Mouse (Mus musculus) embryonic facial prominence, embryonic 14.5 days (tissue): Measurements from ENCODE around the gene Plin5. TPM values are rescaled to one million over a fixed set of nuclear protein-coding genes. Genes with fewer than 3 reads are reported as not detected.
"Not testable (repeated sequence)": the region's sequence is repeated elsewhere in the genome, so short reads cannot be mapped to it uniquely, and the experiment has no call there.

Source experiments
- ATAC-seq: fragments of 200-750 bp; cut with Nextera tagmentation; 2 replicates; pipeline ENCODE4 v1.8.0; 2017; ENCODE audit warnings: low read depth, moderate number of reproducible peaks, moderate TSS enrichment
- DNase-seq: peaks from one replicate; pipeline ENCODE4 v3.0.0-alpha.2; 2015; ENCODE audit warnings: low spot score
- H3K27ac ChIP-seq: fragments of 300-500 bp; sonication (generic); replicated peaks from 2 replicates; pipeline ENCODE4 v1.5.1; 2014; ENCODE audit warnings: low read depth, mild to moderate bottlenecking, low read length, moderate library complexity
- H3K27me3 ChIP-seq: fragments of 300-500 bp; sonication (generic); replicated peaks from 2 replicates; pipeline ENCODE4 v1.6.1; 2014; ENCODE audit warnings: low read length; ENCODE audit not compliant: control insufficient read depth, insufficient read depth
- H3K36me3 ChIP-seq: fragments of 300-500 bp; sonication (generic); 2 replicates; pipeline ENCODE4 v1.6.1; 2014; ENCODE audit warnings: low read length, mixed read lengths; ENCODE audit not compliant: control insufficient read depth, insufficient read depth
- H3K4me1 ChIP-seq: fragments of 300-500 bp; sonication (generic); 2 replicates; pipeline ENCODE4 v1.6.1; 2014; ENCODE audit warnings: antibody characterized with exemption, low read length; ENCODE audit not compliant: control insufficient read depth, insufficient read depth
- H3K4me2 ChIP-seq: fragments of 300-500 bp; sonication (generic); 2 replicates; pipeline ENCODE4 v1.6.1; 2014; ENCODE audit warnings: low read depth, mild to moderate bottlenecking, low read length, moderate library complexity, mixed read lengths
- H3K4me3 ChIP-seq: fragments of 300-500 bp; sonication (generic); 2 replicates; pipeline ENCODE4 v1.5.1; 2014; ENCODE audit warnings: low read depth, mild to moderate bottlenecking, low read length
- H3K9ac ChIP-seq: fragments of 300-500 bp; sonication (generic); 2 replicates; pipeline ENCODE4 v1.6.1; 2014; ENCODE audit warnings: low read depth, mild to moderate bottlenecking, low read length, moderate library complexity, mixed read lengths
- H3K9me3 ChIP-seq: fragments of 300-500 bp; sonication (generic); 2 replicates; pipeline ENCODE4 v1.6.1; 2016; ENCODE audit warnings: low read length; ENCODE audit not compliant: control insufficient read depth
- WGBS: fragments of 180-500 bp; shearing (Covaris S2); extraction: QIAGEN DNeasy Blood & Tissue Kit; methylation state at CpG from one replicate; pipeline ENCODE4 v1.1.7; 2014; 5-methylcytosine and 5-hydroxymethylcytosine counted together
- polyA plus RNA-seq: library from polyadenylated mRNA; unstranded; fragments of >200 nt; fragmentation: Nextera tagmentation; extraction: Ambion mirVana; gene quantifications from 2 replicates; pipeline ENCODE4 v1.2.1, GENCODE M21; 2014

Plin5 gene
- polyA plus RNA-seq, 1 experiment from 2014 or later = 0.57 TPM

GRCm38 (mm10) chr17:56106981-56107380, 10.4 kb downstream of the Plin5 start:
- Histone ChIP-seq H3K4me3 (no peak overlapping the region), H3K9me3 (no peaks in the 10 kb centered on the region), H3K27ac (no peak overlapping the region), H3K27me3 (no peaks in the 10 kb centered on the region), H3K36me3 (peaks cover 21% of the 10 kb centered on the region), H3K4me1 (no peaks in the 10 kb centered on the region), H3K4me2 (no peak overlapping the region), H3K9ac (no peak overlapping the region)
- 77% methylated on average over 4 of the region's 4 CpGs for WGBS
- no peak for ATAC-seq
- no peak for DNase-seq

- H3K9ac ChIP-seq, H3K4me3 ChIP-seq, H3K27ac ChIP-seq, H3K4me2 ChIP-seq, H3K27me3 ChIP-seq, H3K4me1 ChIP-seq, H3K9me3 ChIP-seq, ATAC-seq, DNase-seq: not testable (repeated sequence)
- H3K36me3 ChIP-seq = peaks cover 26% of the 10 kb centered on the region
- WGBS = 90% methylated on average over 4 of the region's 4 CpGs
These were observed 11.0 kb downstream of the Plin5 start for GRCm38 (mm10) chr17:56106436-56106835.

DNA sequence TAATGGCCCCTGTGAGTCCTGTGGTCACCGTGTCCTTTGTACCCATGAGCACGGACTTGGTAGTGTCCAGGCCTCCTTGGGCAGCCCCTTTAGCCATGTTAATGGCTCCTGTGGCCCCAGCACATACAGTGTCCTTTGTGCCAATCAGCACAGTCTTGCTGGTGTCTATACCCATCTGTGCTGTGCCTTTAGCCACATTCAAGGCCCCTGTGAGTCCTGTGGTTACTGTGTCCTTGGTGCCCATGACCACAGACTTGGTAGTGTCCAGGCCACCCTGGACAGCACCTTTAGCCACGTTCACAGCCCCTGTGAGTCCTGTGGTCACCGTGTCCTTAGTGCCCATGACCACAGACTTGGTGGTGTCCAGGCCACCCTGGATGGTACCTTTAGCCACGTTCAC, 12.6 kb downstream of the Plin5 start:
- H3K36me3 ChIP-seq = peaks cover 42% of the 10 kb centered on the region
- 100% methylated on average over 2 of the region's 5 CpGs for WGBS

DNA sequence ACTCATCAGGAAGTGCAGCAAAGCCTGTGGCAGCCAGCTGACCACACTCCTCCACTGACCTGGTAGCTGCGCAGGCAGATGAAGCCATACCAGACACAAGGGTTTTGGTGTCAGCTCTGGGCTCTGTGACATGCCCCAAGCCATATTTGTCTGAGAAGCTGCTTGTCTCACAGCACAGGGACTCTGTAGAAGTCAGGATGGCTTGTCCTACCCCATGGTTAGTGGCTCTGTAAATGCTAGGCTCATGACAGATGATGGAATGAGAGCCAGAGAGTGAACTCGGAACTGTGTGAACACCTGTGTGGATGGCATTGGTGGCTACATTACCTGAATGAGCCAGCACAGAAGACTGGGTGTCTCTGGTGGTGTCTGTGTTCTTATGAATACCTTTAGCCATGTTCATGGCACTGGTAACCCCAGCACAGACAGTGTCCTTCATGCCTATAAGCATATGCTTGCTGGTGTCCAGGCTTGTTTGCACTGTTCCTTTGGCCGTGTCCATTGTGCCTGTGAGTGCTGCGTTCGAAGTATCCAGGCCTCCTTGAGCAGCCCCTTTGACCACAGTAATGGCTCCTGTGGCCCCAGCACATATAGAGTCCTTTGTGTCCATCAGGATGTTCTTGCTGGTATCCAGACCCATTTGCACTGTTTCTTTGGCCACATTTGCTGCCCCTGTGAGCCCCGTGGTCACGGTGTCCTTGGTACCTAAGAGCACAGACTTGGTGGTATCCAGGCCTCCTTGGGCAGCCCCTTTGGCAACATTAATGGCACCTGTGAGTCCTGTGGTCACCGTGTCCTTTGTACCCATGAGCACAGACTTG, 13.7 kb downstream of the Plin5 start:
- H3K4me3 ChIP-seq = no peak overlapping the region
- DNase-seq (no peak), ATAC-seq (no peak)
- H3K9ac ChIP-seq = no peak overlapping the region
- no peaks in the 10 kb centered on the region for H3K4me1 ChIP-seq
- no peaks in the 10 kb centered on the region for H3K9me3 ChIP-seq
- WGBS = 93% methylated on average over 8 of the region's 8 CpGs
- no peak overlapping the region for H3K4me2 ChIP-seq
- no peak overlapping the region for H3K27ac ChIP-seq
- no peaks in the 10 kb centered on the region for H3K27me3 ChIP-seq
- H3K36me3 ChIP-seq = peaks cover 52% of the 10 kb centered on the region

More for the DNA sequence above, 12.6 kb downstream of the Plin5 start:
- DNase-seq, ATAC-seq, H3K27me3 ChIP-seq, H3K4me3 ChIP-seq, H3K4me2 ChIP-seq, H3K9ac ChIP-seq, H3K4me1 ChIP-seq, H3K27ac ChIP-seq, H3K9me3 ChIP-seq: not testable (repeated sequence)

GRCm38 (mm10) chr17:56102927-56103326, 14.5 kb downstream of the Plin5 start:
- no peaks in the 10 kb centered on the region for H3K4me1 ChIP-seq
- WGBS = 90% methylated on average over 9 of the region's 9 CpGs
- H3K4me3 ChIP-seq = no peak overlapping the region
- no peaks in the 10 kb centered on the region for H3K9me3 ChIP-seq
- no peak overlapping the region for H3K4me2 ChIP-seq
- no peak overlapping the region for H3K27ac ChIP-seq
- no peaks in the 10 kb centered on the region for H3K27me3 ChIP-seq
- peaks cover 59% of the 10 kb centered on the region for H3K36me3 ChIP-seq
- no peak overlapping the region for H3K9ac ChIP-seq
- ATAC-seq = no peak
- DNase-seq = no peak

DNA sequence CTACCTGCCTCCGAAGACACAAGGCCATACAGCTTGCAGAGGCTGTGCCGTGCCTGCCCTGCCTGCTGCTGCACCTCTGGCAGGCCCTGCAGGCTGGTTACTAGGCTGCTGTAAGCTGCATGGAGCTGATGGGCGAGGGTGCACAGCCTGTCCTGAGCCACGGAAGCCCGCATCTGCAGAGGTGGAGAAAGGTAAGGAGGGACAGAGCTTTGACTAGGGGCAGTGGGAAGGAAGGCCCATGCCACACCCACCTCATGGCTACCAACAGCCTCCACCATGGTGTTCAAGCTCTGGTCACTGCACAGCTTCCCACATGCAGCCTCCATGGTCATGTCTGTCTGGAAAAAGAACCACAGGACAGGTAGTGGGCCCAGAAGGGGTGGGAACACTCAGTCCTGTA, 15.2 kb downstream of the Plin5 start:
- Histone ChIP-seq H3K4me2 (no peak overlapping the region), H3K27me3 (no peaks in the 10 kb centered on the region), H3K4me1 (no peaks in the 10 kb centered on the region), H3K9ac (no peak overlapping the region), H3K36me3 (peaks cover 67% of the 10 kb centered on the region), H3K27ac (no peak overlapping the region), H3K9me3 (no peaks in the 10 kb centered on the region), H3K4me3 (no peak overlapping the region)
- DNase-seq (no peak), ATAC-seq (no peak)
- 100% methylated on average over 5 of the region's 5 CpGs for WGBS

GRCm38 (mm10) chr17:56100811-56101210, 16.6 kb downstream of the Plin5 start:
- no peaks in the 10 kb centered on the region for H3K4me1 ChIP-seq
- H3K36me3 ChIP-seq = peaks cover 81% of the 10 kb centered on the region
- no peaks in the 10 kb centered on the region for H3K9me3 ChIP-seq
- no peak overlapping the region for H3K9ac ChIP-seq
- H3K4me3 ChIP-seq = no peak overlapping the region
- H3K27me3 ChIP-seq = no peaks in the 10 kb centered on the region
- 96% methylated on average over 2 of the region's 3 CpGs for WGBS
- no peak overlapping the region for H3K27ac ChIP-seq
- H3K4me2 ChIP-seq = no peak overlapping the region
- DNase-seq (no peak), ATAC-seq (no peak)

DNA sequence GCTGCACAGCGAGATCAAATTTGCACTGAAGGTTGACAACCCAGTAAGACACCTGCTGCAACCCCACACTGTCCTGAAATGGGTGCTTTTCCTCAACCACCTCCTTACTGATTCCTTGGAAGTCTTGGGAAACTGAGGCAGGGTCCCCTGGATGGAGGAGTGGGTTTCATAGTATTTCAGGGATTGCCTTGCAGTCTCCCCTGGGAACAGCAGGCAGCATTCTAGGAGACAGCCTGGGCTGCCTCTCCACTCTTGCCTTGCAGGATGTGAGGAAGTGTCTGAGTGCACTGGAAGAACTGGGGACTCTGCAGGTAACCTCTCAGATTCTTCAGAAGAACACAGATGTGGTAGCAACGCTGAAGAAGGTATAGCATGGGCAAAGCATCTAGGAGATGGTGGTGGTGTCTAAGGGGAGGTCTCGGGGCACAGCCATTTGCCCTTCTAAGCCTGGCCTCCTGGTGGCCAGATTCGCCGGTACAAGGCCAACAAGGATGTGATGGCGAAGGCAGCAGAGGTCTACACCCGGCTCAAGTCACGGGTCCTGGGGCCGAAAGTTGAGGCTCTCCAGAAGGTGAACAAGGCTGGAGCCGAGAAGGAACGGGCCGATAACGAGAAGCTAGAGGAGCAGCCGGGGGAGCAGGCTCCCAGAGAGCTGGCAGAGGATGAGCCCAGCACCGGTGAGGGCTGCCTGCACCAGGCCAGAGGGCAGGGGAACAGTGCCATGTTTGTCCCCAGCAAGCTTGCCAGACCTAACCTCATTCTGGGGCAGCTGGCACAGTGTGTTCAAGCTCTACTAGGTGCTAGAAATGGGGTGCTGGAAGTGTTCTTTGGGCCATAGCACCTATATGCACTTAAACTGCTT, 18.5 kb downstream of the Plin5 start:
- H3K27me3 ChIP-seq = no peaks in the 10 kb centered on the region
- DNase-seq (no peak), ATAC-seq (no peak)
- no peak overlapping the region for H3K9ac ChIP-seq
- H3K4me2 ChIP-seq = no peak overlapping the region
- H3K36me3 ChIP-seq = peaks cover 90% of the 10 kb centered on the region
- no peaks in the 10 kb centered on the region for H3K4me1 ChIP-seq
- H3K9me3 ChIP-seq = no peaks in the 10 kb centered on the region
- no peak overlapping the region for H3K4me3 ChIP-seq
- WGBS = 91% methylated on average over 15 of the region's 15 CpGs
- H3K27ac ChIP-seq = no peak overlapping the region
